Mouse (Mus musculus) central nervous system, embryonic 11.5 days (tissue): Measurements from ENCODE around the gene Grtp1. TPM values are rescaled to one million over a fixed set of nuclear protein-coding genes. Genes with fewer than 3 reads are reported as not detected.

Experiments
- polyA plus RNA-seq: library from polyadenylated mRNA; depleted of rRNA; stranded (reverse); fragments of >200 nt; gene quantifications from 2 replicates; pipeline ENCODE4 v1.2.3, GENCODE M21; 2012; rRNA removed

Grtp1 gene
- polyA plus RNA-seq, result 11.9 and 19.5 TPM in 2 replicates

DNA sequence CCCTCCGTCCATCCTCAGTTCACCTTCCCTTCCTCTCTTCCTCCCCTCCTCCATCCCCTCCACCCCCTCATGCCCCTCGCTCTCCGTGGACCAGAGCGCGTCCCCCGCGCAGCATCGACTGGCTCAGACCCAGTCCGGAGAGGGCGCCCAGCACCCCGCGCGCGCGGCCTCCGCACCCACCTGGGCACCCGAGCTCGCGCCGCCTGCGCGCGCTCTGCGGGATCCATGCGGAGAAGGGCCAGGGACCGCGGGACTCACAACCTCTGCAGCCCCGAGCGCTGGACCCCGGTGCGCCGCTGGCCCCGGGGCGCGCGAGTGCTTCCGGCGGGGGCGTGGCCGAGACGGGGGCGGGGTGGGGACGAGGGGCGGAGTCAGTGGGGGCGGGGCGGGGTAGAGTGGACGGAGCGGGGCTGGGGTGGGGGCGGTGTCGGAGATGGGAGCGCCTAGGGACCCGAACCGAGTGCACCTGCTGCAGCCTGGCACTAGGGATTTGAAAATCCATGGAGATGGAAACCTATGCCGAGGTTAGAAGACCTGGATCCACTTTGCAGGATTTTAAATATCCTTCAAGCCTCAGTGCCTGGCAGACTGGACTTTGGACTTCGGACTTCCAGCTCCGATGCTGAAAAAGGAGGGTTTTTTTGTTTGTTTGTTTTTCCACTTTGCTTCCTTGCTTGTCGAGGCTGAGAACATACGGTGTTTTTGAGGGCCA, at the start of gene Grtp1:
Gene Grtp1, minus strand, starts transcription at position 320 of the 712 bp plus-strand sequence.

DNA sequence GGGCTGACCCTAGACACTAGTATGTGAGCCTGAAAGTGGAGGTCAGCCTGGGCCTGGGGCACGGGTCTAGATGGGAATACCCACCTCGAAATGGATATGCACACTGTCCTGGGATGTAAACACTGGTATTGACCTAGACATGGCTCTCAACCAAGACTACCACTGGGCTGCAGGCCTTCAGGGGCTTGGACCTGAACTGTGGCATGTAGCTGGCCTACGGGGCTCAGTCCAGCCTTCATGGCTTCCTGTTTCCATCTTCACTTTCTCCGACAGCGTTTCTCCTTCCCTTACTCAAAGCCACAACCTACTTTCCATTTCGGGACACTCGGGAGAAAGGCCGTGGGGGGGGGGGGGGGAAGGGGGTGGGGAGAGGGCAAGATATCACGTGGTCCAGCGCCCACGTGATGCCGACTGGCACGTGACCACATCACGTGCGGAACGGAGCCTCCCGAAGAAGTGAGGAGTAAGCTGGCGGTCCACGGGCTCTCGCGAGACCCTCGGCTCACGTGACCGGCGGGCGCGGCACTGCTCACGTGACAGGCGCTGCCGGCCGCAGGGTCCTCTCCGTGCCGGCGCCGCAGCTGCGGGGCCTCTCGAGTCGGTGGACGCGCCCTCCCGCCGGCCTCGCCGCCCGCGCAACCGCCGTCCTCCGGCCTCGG, 41.6 kb downstream of the Grtp1 start, which contains the start of gene Lamp1:
Gene Lamp1, plus strand, starts transcription at position 444 of the 659 bp plus-strand sequence.

Other genes starting within 250 kb of the Grtp1 start
- 0.46 and 0.48 TPM in 2 replicates for gene F7, start 174.6 kb downstream of the Grtp1 start, polyA plus RNA-seq
- gene F10, start 163.3 kb downstream of the Grtp1 start, polyA plus RNA-seq, result 1.9 and 5.1 TPM in 2 replicates
- 0.77 and 0.85 TPM in 2 replicates for gene Proz, start 139.7 kb downstream of the Grtp1 start, polyA plus RNA-seq
- 36.8 and 51.0 TPM in 2 replicates for gene Pcid2, start 95.2 kb downstream of the Grtp1 start, polyA plus RNA-seq
- 71.5 and 76.7 TPM in 2 replicates for gene Cul4a, start 95.0 kb downstream of the Grtp1 start, polyA plus RNA-seq
- gene Lamp1, start 41.5 kb downstream of the Grtp1 start, polyA plus RNA-seq, result 141 and 205 TPM in 2 replicates
- 1.6 and 1.9 TPM in 2 replicates for gene Adprhl1, start 53.5 kb upstream of the Grtp1 start, polyA plus RNA-seq
- 23.1 and 31.4 TPM in 2 replicates for gene Dcun1d2, start 87.5 kb upstream of the Grtp1 start, polyA plus RNA-seq
- 33.5 and 36.8 TPM in 2 replicates for gene Tmco3, start 87.6 kb upstream of the Grtp1 start, polyA plus RNA-seq
- gene Tfdp1, start 138.1 kb upstream of the Grtp1 start, polyA plus RNA-seq, result 250 and 294 TPM in 2 replicates
- not detected in 2 replicates for gene Atp4b, start 196.2 kb upstream of the Grtp1 start, polyA plus RNA-seq
- 0.08 and 0.10 TPM in 2 replicates for gene Grk1, start 204.5 kb upstream of the Grtp1 start, polyA plus RNA-seq
- 0.08 and 0.37 TPM in 2 replicates for gene Tmem255b, start 234.6 kb upstream of the Grtp1 start, polyA plus RNA-seq